Mouse (Mus musculus) midbrain, embryonic 12.5 days (tissue): ENCODE results near the gene Usp50. TPM values are rescaled to one million over a fixed set of nuclear protein-coding genes. Genes with fewer than 3 reads are reported as not detected.

ENCODE experiments used
- ATAC-seq: fragments of 200-750 bp; cut with Nextera tagmentation; 2 replicates; pipeline ENCODE4 v1.8.0; 2017; ENCODE audit warnings: low read depth, moderate TSS enrichment, moderate library complexity; ENCODE audit not compliant: low FRiP score
- H3K27ac ChIP-seq: fragments of 300-500 bp; sonication (generic); replicated peaks from 2 replicates; pipeline ENCODE4 v1.5.1; 2016; ENCODE audit warnings: mild to moderate bottlenecking
- H3K27me3 ChIP-seq: fragments of 300-500 bp; sonication (generic); 2 replicates; pipeline ENCODE4 v1.6.1; 2016; ENCODE audit warnings: mild to moderate bottlenecking
- H3K36me3 ChIP-seq: fragments of 300-500 bp; sonication (generic); 2 replicates; pipeline ENCODE4 v1.6.1; 2016
- H3K4me1 ChIP-seq: fragments of 300-500 bp; sonication (generic); 2 replicates; pipeline ENCODE4 v1.6.1; 2016
- H3K4me2 ChIP-seq: fragments of 300-500 bp; sonication (generic); replicated peaks from 2 replicates; pipeline ENCODE4 v1.6.1; 2016; ENCODE audit warnings: mild to moderate bottlenecking, moderate library complexity
- H3K4me3 ChIP-seq: fragments of 300-500 bp; sonication (generic); 2 replicates; pipeline ENCODE4 v1.5.1; 2016; ENCODE audit warnings: mild to moderate bottlenecking
- H3K9ac ChIP-seq: fragments of 300-500 bp; sonication (generic); replicated peaks from 2 replicates; pipeline ENCODE4 v1.6.1; 2016; ENCODE audit warnings: mild to moderate bottlenecking, moderate library complexity
- H3K9me3 ChIP-seq: fragments of 300-500 bp; sonication (generic); 2 replicates; pipeline ENCODE4 v1.6.1; 2016; ENCODE audit warnings: mild to moderate bottlenecking
- WGBS: fragments of 180-500 bp; shearing (Covaris S2); methylation state at CpG from one replicate; pipeline ENCODE4 v1.1.7; 2016; 5-methylcytosine and 5-hydroxymethylcytosine counted together
- polyA plus RNA-seq: library from polyadenylated mRNA; unstranded; fragments of >200 nt; fragmentation: Nextera tagmentation; extraction: Ambion mirVana; gene quantifications from 2 replicates; pipeline ENCODE4 v1.2.1, GENCODE M21; 2016

Usp50 gene
- polyA plus RNA-seq, 1 experiment from 2014 or later, result 3.5 TPM

DNA sequence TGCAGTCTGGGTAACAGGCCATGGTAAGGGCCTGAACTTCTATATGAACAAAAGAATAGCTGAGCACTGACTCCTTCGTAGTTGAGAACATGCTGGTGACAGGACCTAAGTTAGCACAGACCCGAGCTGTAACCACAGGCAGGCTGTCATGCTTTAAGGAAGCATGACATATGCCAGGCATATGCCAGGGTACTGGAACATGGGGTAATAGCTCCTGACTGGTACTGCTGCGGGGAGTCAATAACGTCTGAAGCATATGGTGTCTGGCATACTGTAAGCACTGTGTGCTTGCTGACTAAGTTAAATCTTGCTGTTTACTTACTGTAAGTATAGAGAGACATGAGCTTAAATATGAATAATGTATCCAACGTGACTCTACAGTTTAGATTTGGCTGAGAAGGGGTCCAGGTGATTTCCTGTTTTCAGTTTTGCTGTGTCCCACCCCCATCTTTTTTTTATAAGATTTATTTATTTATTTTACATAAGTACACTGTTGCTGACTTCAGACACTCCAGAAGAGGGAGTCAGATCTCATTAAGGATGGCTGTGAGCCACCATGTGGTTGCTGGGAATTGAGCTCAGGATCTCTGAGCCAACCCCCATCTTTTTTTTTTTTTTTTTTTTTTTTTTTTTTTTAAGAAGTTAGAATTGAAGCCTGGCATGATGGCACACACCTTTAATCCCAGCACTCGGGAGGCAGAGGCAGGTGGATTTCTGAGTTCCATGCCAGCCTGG is 47.8 kb downstream of the Usp50 start:
- Histone ChIP-seq H3K4me3 (no peak overlapping the region), H3K9ac (no peak overlapping the region), H3K27me3 (no peaks in the 10 kb centered on the region), H3K9me3 (no peaks in the 10 kb centered on the region), H3K4me1 (no peaks in the 10 kb centered on the region), H3K36me3 (peaks cover 76% of the 10 kb centered on the region), H3K27ac (no peak overlapping the region), H3K4me2 (no peak overlapping the region)
- WGBS, result 89% methylated on average over 6 of the region's 6 CpGs
- ATAC-seq, result no peak

DNA sequence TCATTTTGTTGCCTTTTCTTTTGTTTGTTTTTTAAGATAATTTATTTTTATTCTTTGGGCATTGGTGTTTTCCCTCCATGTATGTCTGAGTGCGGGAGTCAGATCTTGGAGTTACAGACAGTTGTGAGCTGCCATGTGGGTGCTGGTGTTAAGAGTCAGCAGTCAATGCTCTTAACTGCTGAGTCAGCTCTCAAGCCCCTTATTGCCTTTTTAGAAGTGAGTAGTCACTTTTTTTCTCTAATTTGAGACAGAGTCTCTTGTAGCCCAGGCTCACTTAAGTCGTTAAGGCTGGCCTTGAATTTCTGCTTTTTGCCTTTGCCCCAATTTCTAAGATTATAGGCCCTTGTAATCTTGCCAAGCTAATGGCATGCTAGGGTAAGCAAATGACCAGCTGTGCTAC is 52.8 kb downstream of the Usp50 start:
- Histone ChIP-seq H3K9ac (no peak overlapping the region), H3K4me3 (no peak overlapping the region), H3K27me3 (no peaks in the 10 kb centered on the region), H3K9me3 (no peaks in the 10 kb centered on the region), H3K4me2 (no peak overlapping the region), H3K4me1 (no peaks in the 10 kb centered on the region), H3K36me3 (peaks cover 56% of the 10 kb centered on the region), H3K27ac (no peak overlapping the region)
- ATAC-seq, result no peak
- 81% methylated on average over 2 of the region's 2 CpGs for whole genome bisulfite sequencing

GRCm38 (mm10) chr2:126729207-126729606 is 54.1 kb downstream of the Usp50 start:
- ATAC-seq, result no peak
- H3K4me3 ChIP-seq, result no peak overlapping the region
- H3K4me1 ChIP-seq, result no peaks in the 10 kb centered on the region
- H3K9me3 ChIP-seq, result no peaks in the 10 kb centered on the region
- H3K9ac ChIP-seq, result no peak overlapping the region
- H3K27ac ChIP-seq, result no peak overlapping the region
- no peaks in the 10 kb centered on the region for H3K27me3 ChIP-seq
- 100% methylated on average over 4 of the region's 4 CpGs for WGBS
- H3K4me2 ChIP-seq, result no peak overlapping the region
- peaks cover 47% of the 10 kb centered on the region for H3K36me3 ChIP-seq

DNA sequence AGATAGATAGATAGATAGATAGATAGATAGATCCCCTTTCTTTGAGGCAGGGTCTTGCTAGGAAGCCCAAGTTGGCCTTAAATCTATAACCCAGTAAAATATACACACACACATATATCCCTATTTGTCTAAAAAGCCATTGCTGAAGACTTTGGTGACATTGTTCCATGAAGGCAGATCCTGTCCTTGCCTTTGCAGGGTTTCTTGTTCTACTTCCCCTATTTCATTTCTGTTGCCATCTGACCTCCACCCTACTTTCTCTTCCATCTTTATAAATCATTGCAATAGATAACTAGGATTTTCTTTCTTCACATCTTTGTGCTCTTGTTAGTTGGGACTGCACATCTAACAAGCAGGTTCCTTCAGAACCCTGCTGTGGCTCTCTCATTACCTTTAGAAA is 70.3 kb downstream of the Usp50 start:
- no peak overlapping the region for H3K27ac ChIP-seq
- H3K9me3 ChIP-seq, result no peaks in the 10 kb centered on the region
- H3K9ac ChIP-seq, result no peak overlapping the region
- ATAC-seq, result no peak
- H3K4me3 ChIP-seq, result no peak overlapping the region
- H3K4me2 ChIP-seq, result no peak overlapping the region
- H3K36me3 ChIP-seq, result no peaks in the 10 kb centered on the region
- H3K27me3 ChIP-seq, result no peaks in the 10 kb centered on the region
- H3K4me1 ChIP-seq, result peaks cover 7% of the 10 kb centered on the region

DNA sequence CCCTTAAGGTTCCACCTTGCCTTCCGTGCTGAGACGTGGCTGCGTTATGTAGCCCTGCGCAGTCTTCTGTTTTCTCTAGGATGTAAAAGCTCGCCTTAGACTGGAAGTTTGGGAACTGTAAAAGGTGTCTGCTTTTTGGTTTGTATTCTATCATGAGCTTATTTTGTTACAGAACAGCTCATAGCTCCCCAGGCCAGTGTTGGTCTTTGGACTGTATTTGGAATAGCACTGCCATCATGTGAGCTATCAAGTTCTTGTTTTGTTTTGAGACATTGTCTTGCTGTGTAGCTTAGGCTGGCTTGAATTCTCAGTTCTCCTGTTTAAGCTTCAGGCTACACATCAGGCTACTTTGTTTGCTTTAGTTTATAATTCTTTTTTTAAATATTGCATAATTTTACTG is 70.7 kb downstream of the Usp50 start:
- 96% methylated on average over 5 of the region's 5 CpGs for WGBS

DNA sequence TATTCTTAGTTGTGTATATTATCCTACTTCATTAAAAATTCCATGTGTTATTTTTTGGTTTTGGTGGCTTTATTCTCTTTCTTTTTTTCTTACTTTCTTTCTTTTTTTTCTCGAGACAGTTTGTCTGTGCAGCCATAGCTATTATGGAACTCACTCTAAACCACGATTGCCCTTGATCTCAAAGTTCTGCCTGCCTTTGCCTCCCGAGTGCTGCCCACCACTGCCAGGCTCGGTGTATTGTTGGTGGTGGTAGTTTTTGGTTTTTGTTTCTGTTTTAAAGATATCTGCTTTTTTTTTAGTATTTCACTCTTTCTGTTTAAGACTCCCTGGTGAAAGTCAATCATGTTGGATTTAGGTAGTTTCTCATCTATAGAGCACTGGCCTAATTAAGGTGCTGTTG is 74.9 kb downstream of the Usp50 start:
- Histone ChIP-seq H3K4me2 (peak overlapping the region; percentile 65), H3K27ac (no peak overlapping the region), H3K9ac (no peak overlapping the region; the same call in 1 of the 2 replicates), H3K27me3 (peaks cover 19% of the 10 kb centered on the region), H3K4me1 (peaks cover 9% of the 10 kb centered on the region), H3K4me3 (peak overlapping the region; percentile 90; the same call in 1 of the 2 replicates), H3K36me3 (no peaks in the 10 kb centered on the region), H3K9me3 (no peaks in the 10 kb centered on the region)
- 82% methylated on average over 4 of the region's 4 CpGs for WGBS
- no peak for ATAC-seq

More for the DNA sequence above, 70.7 kb downstream of the Usp50 start:
- no peaks in the 10 kb centered on the region for H3K27me3 ChIP-seq
- no peak overlapping the region for H3K4me3 ChIP-seq
- no peak overlapping the region for H3K4me2 ChIP-seq
- no peaks in the 10 kb centered on the region for H3K9me3 ChIP-seq
- no peak overlapping the region for H3K27ac ChIP-seq
- no peak for ATAC-seq
- H3K4me1 ChIP-seq, result peaks cover 9% of the 10 kb centered on the region
- no peaks in the 10 kb centered on the region for H3K36me3 ChIP-seq
- no peak overlapping the region for H3K9ac ChIP-seq

DNA sequence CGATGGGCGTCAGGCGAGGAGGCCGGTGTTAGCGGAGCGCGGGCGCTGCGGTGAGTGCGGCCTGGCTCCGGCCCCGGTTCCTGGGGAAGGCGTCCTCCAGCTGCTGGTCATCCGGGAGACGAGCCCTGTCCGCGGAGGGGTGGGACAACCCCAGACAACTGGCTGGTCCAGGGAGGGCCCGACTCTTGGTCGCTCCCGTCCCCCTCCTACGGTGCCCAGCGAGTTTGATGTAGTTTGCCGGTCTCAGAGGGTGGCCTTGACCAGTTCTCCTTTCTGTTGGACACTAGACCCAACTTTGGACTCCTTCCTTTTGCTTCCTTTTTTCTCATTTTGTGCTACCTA is 75.9 kb downstream of the Usp50 start:
- peaks cover 22% of the 10 kb centered on the region for H3K27me3 ChIP-seq
- H3K9ac ChIP-seq, result peak overlapping the region; percentile 90
- H3K36me3 ChIP-seq, result no peaks in the 10 kb centered on the region
- no peaks in the 10 kb centered on the region for H3K9me3 ChIP-seq
- peak overlapping the region; percentile 90 for H3K4me3 ChIP-seq
- peak; percentile 88 for ATAC-seq
- WGBS, result under 1% methylated on average over 22 of the region's 23 CpGs
- H3K4me2 ChIP-seq, result peak overlapping the region; percentile 65
- H3K4me1 ChIP-seq, result peaks cover 9% of the 10 kb centered on the region
- peak overlapping the region; percentile 84 for H3K27ac ChIP-seq

GRCm38 (mm10) chr2:126706759-126707437 is 76.4 kb downstream of the Usp50 start, which contains the start of gene Usp8:
Gene Usp8, plus strand, starts transcription at chr2:126707328.
- Histone ChIP-seq H3K9me3 (no peaks in the 10 kb centered on the region), H3K4me2 (peak within 1 kb of the TSS; percentile 65), H3K9ac (peak within 1 kb of the TSS; percentile 90), H3K36me3 (no peaks in the 10 kb centered on the region), H3K27me3 (peaks cover 22% of the 10 kb centered on the region), H3K4me3 (peak within 1 kb of the TSS; percentile 90), H3K4me1 (peaks cover 9% of the 10 kb centered on the region), H3K27ac (peak within 1 kb of the TSS; percentile 84)
- ATAC-seq, result peak; percentile 100
- 4% methylated on average over 47 of the region's 47 CpGs for WGBS

- ATAC-seq, result no peak
- H3K4me1 ChIP-seq, result no peaks in the 10 kb centered on the region
- H3K27me3 ChIP-seq, result peaks cover 4% of the 10 kb centered on the region; the same call in 1 of the 2 replicates
- no peak overlapping the region for H3K4me3 ChIP-seq
- H3K4me2 ChIP-seq, result no peak overlapping the region
- 85% methylated on average over 6 of the region's 6 CpGs for WGBS
- H3K9ac ChIP-seq, result no peak overlapping the region
- no peak overlapping the region for H3K27ac ChIP-seq
- no peaks in the 10 kb centered on the region for H3K36me3 ChIP-seq
- H3K9me3 ChIP-seq, result no peaks in the 10 kb centered on the region
Measured at GRCm38 (mm10) chr2:126695285-126695684, 88.0 kb downstream of the Usp50 start.

DNA sequence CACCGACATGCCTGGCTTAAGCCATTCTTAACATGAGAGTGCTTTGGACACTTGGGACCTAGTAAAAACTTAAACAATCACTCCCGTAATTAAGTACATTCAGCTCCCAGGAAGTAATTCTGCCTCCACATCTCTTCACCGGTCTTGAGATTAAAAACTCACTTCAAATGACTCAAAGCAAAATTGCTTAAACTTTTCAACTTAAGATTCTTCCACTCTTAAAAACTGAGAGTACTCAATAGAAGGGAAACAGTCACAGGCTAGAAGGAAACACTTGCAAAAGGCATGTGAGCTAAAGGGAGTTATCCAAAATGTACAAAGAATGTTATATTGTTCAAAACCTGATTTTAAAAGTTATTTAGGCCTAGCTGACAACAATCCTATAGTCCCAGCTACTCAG is 92.0 kb downstream of the Usp50 start:
- H3K36me3 ChIP-seq, result no peaks in the 10 kb centered on the region
- H3K9ac ChIP-seq, result no peak overlapping the region
- no peaks in the 10 kb centered on the region for H3K9me3 ChIP-seq
- no peaks in the 10 kb centered on the region for H3K27me3 ChIP-seq
- no peak for ATAC-seq
- H3K27ac ChIP-seq, result no peak overlapping the region
- no peaks in the 10 kb centered on the region for H3K4me1 ChIP-seq
- WGBS, result 86% methylated on average over 3 of the region's 3 CpGs
- H3K4me2 ChIP-seq, result no peak overlapping the region
- no peak overlapping the region for H3K4me3 ChIP-seq

DNA sequence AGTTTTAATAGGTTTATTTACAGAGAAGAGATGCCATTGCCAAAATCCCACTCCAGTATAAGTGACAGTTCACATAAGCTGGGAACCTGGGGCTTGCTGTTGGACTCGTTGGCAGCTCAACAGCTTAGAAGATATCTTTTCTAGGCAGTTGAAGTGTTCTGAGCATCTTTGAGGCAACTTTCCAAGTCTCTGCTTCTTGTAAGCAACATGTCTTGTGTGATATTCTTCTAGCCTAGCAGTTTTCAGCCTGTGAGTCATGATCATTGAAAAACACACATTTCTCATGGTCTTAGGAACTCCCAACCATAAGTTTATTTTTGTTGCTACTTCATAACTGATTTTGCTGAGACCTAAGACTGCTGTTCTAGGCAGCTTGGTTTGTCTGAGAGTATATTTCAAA is 100.3 kb downstream of the Usp50 start:
- H3K9ac ChIP-seq, result no peak overlapping the region
- H3K4me2 ChIP-seq, result no peak overlapping the region
- peaks cover 36% of the 10 kb centered on the region for H3K36me3 ChIP-seq
- 97% methylated on average over 1 of the region's 1 CpGs for WGBS
- H3K4me3 ChIP-seq, result no peak overlapping the region
- no peaks in the 10 kb centered on the region for H3K4me1 ChIP-seq
- H3K27me3 ChIP-seq, result no peaks in the 10 kb centered on the region
- H3K9me3 ChIP-seq, result peaks cover 4% of the 10 kb centered on the region
- H3K27ac ChIP-seq, result no peak overlapping the region
- no peak for ATAC-seq

GRCm38 (mm10) chr2:126682333-126682732 is 100.9 kb downstream of the Usp50 start:
- H3K4me1 ChIP-seq, result no peaks in the 10 kb centered on the region
- H3K9me3 ChIP-seq, result peaks cover 4% of the 10 kb centered on the region
- no peak overlapping the region for H3K4me2 ChIP-seq
- ATAC-seq, result no peak
- 89% methylated on average over 2 of the region's 2 CpGs for WGBS
- no peak overlapping the region for H3K4me3 ChIP-seq
- no peak overlapping the region for H3K9ac ChIP-seq
- H3K27ac ChIP-seq, result no peak overlapping the region
- H3K36me3 ChIP-seq, result peaks cover 40% of the 10 kb centered on the region
- H3K27me3 ChIP-seq, result no peaks in the 10 kb centered on the region
